8 mouse cellular contexts compared by ENCODE assay signal in genomic region chr1:97659405-97659804, GRCm38 (mm10). TPM values are rescaled to one million over a fixed set of nuclear protein-coding genes. Genes with fewer than 3 reads are reported as not detected.
A peak's percentile ranks its signal among the peaks of the same experiment; 100 is the strongest.
DNase-seq lines count a peak whose midpoint lies in the region; ATAC-seq and TF ChIP-seq lines count a peak whose summit lies in the region.

No protein-coding gene starts in this region.

- peak overlapping the region; percentile 53 to 80 (median 74) for H3K4me3 ChIP-seq in CH12.LX (replicated peaks in 1 of 3; ENCODE audit: low read depth in 2 of 3, low read length in 2 of 3, poor library complexity in 1 of 3)
- H3K4me3 ChIP-seq in heart, postnatal 0 days (ENCODE audit: low read depth, low read length), result no peak overlapping the region
- H3K4me3 ChIP-seq in midbrain, embryonic 11.5 days (ENCODE audit: low read depth, low read length), result peak overlapping the region; percentile 89
- no peak overlapping the region for H3K4me3 ChIP-seq in thymus, adult 2 months (ENCODE audit: control insufficient read depth, insufficient read depth, low read length)

- peak; percentile 96 for TF ChIP-seq EP300 in CH12.LX (IDR thresholded peaks at IDR 0.05; ENCODE audit: low read length)
- TF ChIP-seq EP300 in heart, postnatal 0 days (IDR thresholded peaks at IDR 0.05; ENCODE audit: low read depth), result no peak

- peak overlapping the region; percentile 95 for H3K4me2 ChIP-seq in CH12.LX (ENCODE audit: insufficient read depth, low read depth, poor library complexity, severe bottlenecking)
- peak overlapping the region; percentile 95; the same call in 1 of the 2 replicates for H3K4me2 ChIP-seq in heart, postnatal 0 days (ENCODE audit: low read depth, low read length)
- peak overlapping the region; percentile 72 for H3K4me2 ChIP-seq in midbrain, embryonic 11.5 days

- H3K27me3 ChIP-seq in CH12.LX (replicated peaks), result no peaks in the 10 kb centered on the region
- no peaks in the 10 kb centered on the region for H3K27me3 ChIP-seq in heart, postnatal 0 days (ENCODE audit: control insufficient read depth, insufficient read depth, low read length)
- H3K27me3 ChIP-seq in midbrain, embryonic 11.5 days (ENCODE audit: control insufficient read depth, insufficient read depth, low read length), result no peaks in the 10 kb centered on the region
- H3K27me3 ChIP-seq in thymus, adult 2 months (ENCODE audit: control insufficient read depth, insufficient read depth, low read length), result no peaks in the 10 kb centered on the region

- 70% methylated on average over 7 of the region's 7 CpGs for WGBS in heart, postnatal 0 days
- WGBS in midbrain, embryonic 11.5 days, result 46% methylated on average over 7 of the region's 7 CpGs
- 6% methylated on average over 7 of the region's 7 CpGs for WGBS in thymus, adult 2 months

- intact Hi-C loops in heart, postnatal 14 days (cut with DNase I), result no loop called here

- dilution Hi-C loops in CH12.LX (cut with MboI; ENCODE audit: extremely low pct_ligation_motif_present, extremely low pct_unique_long_range_greater_than_20kb, low sequenced_read_pairs), result no loop called here

- H3K27ac ChIP-seq in CH12.LX (ENCODE audit: insufficient read depth, low read depth), result peak overlapping the region; percentile 47; the same call in 1 of the 2 replicates
- H3K27ac ChIP-seq in heart, postnatal 0 days (ENCODE audit: low read depth), result no peak overlapping the region
- no peak overlapping the region for H3K27ac ChIP-seq in midbrain, embryonic 11.5 days (ENCODE audit: low read depth, low read length)
- H3K27ac ChIP-seq in thymus, adult 2 months (ENCODE audit: control insufficient read depth, insufficient read depth, low read length), result no peak overlapping the region; the same call in 1 of the 2 replicates

- H3K9me3 ChIP-seq in CH12.LX (replicated peaks; ENCODE audit: low read length), result no peaks in the 10 kb centered on the region
- no peaks in the 10 kb centered on the region for H3K9me3 ChIP-seq in heart, postnatal 0 days (replicated peaks; ENCODE audit: control insufficient read depth, low read length)
- no peaks in the 10 kb centered on the region for H3K9me3 ChIP-seq in midbrain, embryonic 11.5 days (ENCODE audit: control insufficient read depth, low read length)

- in situ Hi-C loops in CH12.LX (cut with MboI; ENCODE audit: low pct_ligation_motif_present, low pct_unique_long_range_greater_than_20kb, low sequenced_read_pairs), result no loop called here

- DNase-seq in heart, adult 9 months (ENCODE audit: low spot score in 2 of 2), result peak; percentile 12 to 29
- DNase-seq in heart, postnatal 14 days, result no peak
- DNase-seq in CH12.LX (ENCODE audit: extremely low read depth), result peak; percentile 88
- DNase-seq in heart, postnatal 0 days (ENCODE audit: low spot score), result no peak
- DNase-seq in midbrain, embryonic 11.5 days (ENCODE audit: low spot score, missing footprints), result peak; percentile 86
- DNase-seq in thymus, adult 2 months, result no peak
- DNase-seq in layer of hippocampus, adult 9-11 months, result no peak
- no peak for DNase-seq in urinary bladder, postnatal 10 days (ENCODE audit: low spot score)

- H3K79me2 ChIP-seq in CH12.LX (replicated peaks; ENCODE audit: control insufficient read depth, extremely low read depth, insufficient read depth, poor library complexity, severe bottlenecking), result peaks cover 23% of the 10 kb centered on the region

- peak; percentile 25; the same call in 1 of the 2 replicates for TF ChIP-seq POLR2A in CH12.LX (IDR thresholded peaks at IDR 0.05; ENCODE audit: low read depth, low read length)
- no peak for TF ChIP-seq POLR2A in thymus, adult 2 months (IDR thresholded peaks at IDR 0.05; ENCODE audit: control insufficient read depth, extremely low read depth, insufficient read depth, low read length, poor library complexity)

- no peak for TF ChIP-seq CTCF in CH12.LX (conservative IDR thresholded peaks at IDR 0.05 in 1 of 2, IDR thresholded peaks at IDR 0.05 in 1 of 2; ENCODE audit: low read depth in 2 of 2, low read length in 2 of 2)
- no peak for TF ChIP-seq CTCF in heart, postnatal 0 days (IDR thresholded peaks at IDR 0.05; ENCODE audit: low read depth)
- TF ChIP-seq CTCF in thymus, adult 2 months (IDR thresholded peaks at IDR 0.05; ENCODE audit: borderline replicate concordance, control insufficient read depth, extremely low read depth, insufficient read depth, low read length, poor library complexity), result no peak

- no peak for TF ChIP-seq RAD21 in CH12.LX (IDR thresholded peaks at IDR 0.05; ENCODE audit: low read depth, low read length)

- peak overlapping the region; percentile 49 for H3K9ac ChIP-seq in CH12.LX (ENCODE audit: insufficient read depth, low read depth)
- H3K9ac ChIP-seq in heart, postnatal 0 days (replicated peaks; ENCODE audit: low read depth, low read length), result no peak overlapping the region
- peak overlapping the region; percentile 95 for H3K9ac ChIP-seq in midbrain, embryonic 11.5 days (ENCODE audit: low read length)

- H3K4me1 ChIP-seq in CH12.LX (ENCODE audit: control insufficient read depth in 1 of 2, insufficient read depth in 2 of 2), result peaks cover 7 to 53% of the 10 kb centered on the region in 2 experiments
- peaks cover 13% of the 10 kb centered on the region; the same call in 1 of the 2 replicates for H3K4me1 ChIP-seq in heart, postnatal 0 days (ENCODE audit: control insufficient read depth, insufficient read depth)
- H3K4me1 ChIP-seq in midbrain, embryonic 11.5 days (ENCODE audit: control insufficient read depth, insufficient read depth, low read length), result peaks cover 12% of the 10 kb centered on the region
- peaks cover 9% of the 10 kb centered on the region for H3K4me1 ChIP-seq in thymus, adult 2 months (replicated peaks; ENCODE audit: control insufficient read depth, insufficient read depth, low read length)

- peaks cover 0 to 7% of the 10 kb centered on the region in 2 experiments for H3K36me3 ChIP-seq in CH12.LX (replicated peaks in 1 of 2; ENCODE audit: control insufficient read depth in 1 of 2, insufficient read depth in 1 of 2, low read length in 1 of 2)
- no peaks in the 10 kb centered on the region for H3K36me3 ChIP-seq in heart, postnatal 0 days (replicated peaks; ENCODE audit: control insufficient read depth, insufficient read depth, low read length)
- H3K36me3 ChIP-seq in midbrain, embryonic 11.5 days (ENCODE audit: control insufficient read depth, insufficient read depth, low read length), result no peaks in the 10 kb centered on the region
- H3K36me3 ChIP-seq in thymus, adult 2 months (ENCODE audit: control insufficient read depth, insufficient read depth, low read length), result no peaks in the 10 kb centered on the region

- no peak for ATAC-seq in heart, postnatal 0 days (ENCODE audit: insufficient read depth, low read depth)
- ATAC-seq in midbrain, embryonic 11.5 days (ENCODE audit: low FRiP score), result no peak

TF ChIP-seq in CH12.LX, 34 proteins besides CTCF, POLR2A, EP300 and RAD21:
- TF ChIP-seq ZMIZ1 (IDR thresholded peaks at IDR 0.05; ENCODE audit: low read depth, low read length) (no peak), MAX (IDR thresholded peaks at IDR 0.05; ENCODE audit: low read length) (peak; percentile 93), ZNF384 (IDR thresholded peaks at IDR 0.05; ENCODE audit: low read depth, low read length) (peak; percentile 83), JUN (IDR thresholded peaks at IDR 0.05; ENCODE audit: insufficient read depth, low read depth, low read length) (peak; percentile 10; the same call in 1 of the 2 replicates), POLR2AphosphoS2 (IDR thresholded peaks at IDR 0.05; ENCODE audit: low read depth, low read length) (no peak), TBP (conservative IDR thresholded peaks at IDR 0.05; ENCODE audit: low read depth, low read length) (peak; percentile 61; the same call in 1 of the 2 replicates), TCF12 (IDR thresholded peaks at IDR 0.05; ENCODE audit: low read depth, low read length) (peak; percentile 76), NRF1 (IDR thresholded peaks at IDR 0.05; ENCODE audit: low read depth, low read length) (no peak), ETS1 (conservative IDR thresholded peaks at IDR 0.05; ENCODE audit: low read depth, low read length) (peak; percentile 77), BHLHE40 (IDR thresholded peaks at IDR 0.05; ENCODE audit: low read depth, low read length) (peak; percentile 98), NELFE (IDR thresholded peaks at IDR 0.05; ENCODE audit: low read depth, low read length) (peak; percentile 48; the same call in 1 of the 2 replicates), MAFK (IDR thresholded peaks at IDR 0.05; ENCODE audit: insufficient replicate concordance, low read length) (peak; percentile 75; the same call in 1 of the 2 replicates), MAZ (IDR thresholded peaks at IDR 0.05; ENCODE audit: low read depth, low read length) (no peak), KAT2A (IDR thresholded peaks at IDR 0.05; ENCODE audit: insufficient replicate concordance, low read length) (0 out of 2 replicates have a peak, but pooled peaks have one; percentile 36), RCOR1 (conservative IDR thresholded peaks at IDR 0.05; ENCODE audit: low read depth, low read length) (peak; percentile 88), E2F4 (IDR thresholded peaks at IDR 0.05; ENCODE audit: insufficient replicate concordance, low read depth, low read length) (peak; percentile 78; the same call in 1 of the 2 replicates), SIN3A (IDR thresholded peaks at IDR 0.05; ENCODE audit: low read length) (peak; percentile 88), GABPA (IDR thresholded peaks at IDR 0.05; ENCODE audit: insufficient replicate concordance, low read depth, low read length) (no peak), MXI1 (IDR thresholded peaks at IDR 0.05; ENCODE audit: low read depth, low read length) (peak; percentile 92), MYC (IDR thresholded peaks at IDR 0.05; ENCODE audit: low read depth, low read length) (peak; percentile 85), IRF4 (IDR thresholded peaks at IDR 0.05; ENCODE audit: low read depth, low read length) (peak; percentile 97), USF1 (IDR thresholded peaks at IDR 0.05; ENCODE audit: low read depth, low read length) (peak; percentile 7; the same call in 1 of the 2 replicates), CHD2 (IDR thresholded peaks at IDR 0.05; ENCODE audit: low read length) (peak; percentile 66; the same call in 1 of the 2 replicates), MEF2A (IDR thresholded peaks at IDR 0.05; ENCODE audit: borderline replicate concordance, low read depth, low read length) (peak; percentile 90)

RNA-seq across cellular contexts. Expression of gene D1Ertd622e, which starts 2.5 kb away (rescaled TPM):
- 1 to 10 TPM; 5.2 to 7.2 TPM for total RNA-seq in heart, postnatal 14 days (2021)
- total RNA-seq in CH12.LX (2012; rRNA removed) (9.0 and 10.2 TPM in 2 replicates), CH12.LX (2014; rRNA removed) (22.1 and 25.2 TPM in 2 replicates)
- 25.0 and 27.3 TPM in 2 replicates for polyA plus RNA-seq in CH12.LX (2012; ENCODE audit: insufficient read length, low read depth)
- 2.2 and 17.5 TPM in 2 replicates for total RNA-seq in heart, postnatal 0 days (2014; rRNA removed; ENCODE audit: low replicate concordance)
- 4.5 and 5.3 TPM in 2 replicates for polyA plus RNA-seq in heart, postnatal 0 days (2015; fragmentation: Nextera tagmentation; extraction: Ambion mirVana)
- 55.5 and 59.3 TPM in 2 replicates for polyA plus RNA-seq in midbrain, embryonic 11.5 days (2014; fragmentation: Nextera tagmentation; extraction: Ambion mirVana)
- 30.2 and 31.2 TPM in 2 replicates for polyA plus RNA-seq in thymus, adult 2 months (2012; rRNA removed)

Comparison
In these comparisons a context has a peak if more than half of its experiments do, and no peak if none do; other contexts are left out.
1. DNase-seq: peak in heart, adult 9 months (2 of 2), CH12.LX (single experiment) and midbrain, embryonic 11.5 days (single experiment); none in heart, postnatal 14 days (0 of 2), heart, postnatal 0 days (single experiment), thymus, adult 2 months (single experiment), layer of hippocampus, adult 9-11 months (single experiment) and urinary bladder, postnatal 10 days (single experiment).
2. H3K4me3 ChIP-seq: peak in CH12.LX (3 of 3) and midbrain, embryonic 11.5 days (single experiment); none in heart, postnatal 0 days (single experiment) and thymus, adult 2 months (single experiment).
3. Peak in every context shown above with its lines, with median percentiles within 50 percentile points of each other: H3K4me2 ChIP-seq.